Mouse (Mus musculus) heart, postnatal 10 days (tissue): ENCODE measurements around the gene Osbpl9. TPM values are rescaled to one million over a fixed set of nuclear protein-coding genes. Genes with fewer than 3 reads are reported as not detected.

ENCODE experiments used
- DNase-seq, 2 experiments: peaks; one replicate each; pipeline ENCODE4 v3.0.0; 2021
- intact Hi-C: fragments of 180-260 bp; cut with DNase I; formaldehyde crosslinking; loops from one replicate; pipeline ENCODE4 v1.15.1; 2025
- total RNA-seq, 2 experiments: library from RNA; stranded (reverse); gene quantifications; 2 replicates each; pipeline ENCODE4 v1.2.3; 2021

Osbpl9 gene
- total RNA-seq, 2 experiments from 2014 or later: 86.2 to 92.2 TPM

- peak; percentile 24 to 42 for DNase-seq
Measured at GRCm38 (mm10) chr4:109210253-109210652, 8.2 kb upstream of the Osbpl9 start.

GRCm38 (mm10) chr4:109207524-109207923, 5.5 kb upstream of the Osbpl9 start:
- no peak for DNase-seq
- intact Hi-C loops: no loop called here

More at GRCm38 (mm10) chr4:109210253-109210652, 8.2 kb upstream of the Osbpl9 start:
- intact Hi-C loops: no loop called here

GRCm38 (mm10) chr4:109204416-109204815, 2.3 kb upstream of the Osbpl9 start:
- DNase-seq: no peak
- intact Hi-C loops: no loop called here

- no peak for DNase-seq
- intact Hi-C loops: no loop called here
Measured at GRCm38 (mm10) chr4:109203931-109204330, 1.9 kb upstream of the Osbpl9 start.

- DNase-seq: no peak
- intact Hi-C loops: no loop called here
Measured at GRCm38 (mm10) chr4:109199069-109199468, 3.0 kb downstream of the Osbpl9 start.

- intact Hi-C loops: no loop called here
- DNase-seq: no peak
Measured at GRCm38 (mm10) chr4:109195900-109196629, 6.0 kb downstream of the Osbpl9 start.

GRCm38 (mm10) chr4:109193886-109194285, 8.2 kb downstream of the Osbpl9 start:
- intact Hi-C loops: no loop called here
- no peak for DNase-seq

GRCm38 (mm10) chr4:109191598-109191997, 10.5 kb downstream of the Osbpl9 start:
- DNase-seq: peak in 1 of 2 experiments; percentile 18
- intact Hi-C loops: no loop called here

- intact Hi-C loops: no loop called here
- no peak for DNase-seq
Measured at GRCm38 (mm10) chr4:109185616-109186405, 16.3 kb downstream of the Osbpl9 start.

GRCm38 (mm10) chr4:109175677-109176076, 26.4 kb downstream of the Osbpl9 start:
- intact Hi-C loops: no loop called here
- no peak for DNase-seq

GRCm38 (mm10) chr4:109173775-109174440, 28.2 kb downstream of the Osbpl9 start:
- DNase-seq: peak; percentile 41 to 45
- intact Hi-C loops: no loop called here

- intact Hi-C loops: no loop called here
- no peak for DNase-seq
Measured at GRCm38 (mm10) chr4:109173369-109173768, 28.7 kb downstream of the Osbpl9 start.

GRCm38 (mm10) chr4:109165521-109166173, 36.4 kb downstream of the Osbpl9 start:
- DNase-seq: peak; percentile 90 to 94

GRCm38 (mm10) chr4:109156481-109157261, 45.4 kb downstream of the Osbpl9 start:
- intact Hi-C loops: no loop called here
- peak; percentile 37 to 47 for DNase-seq

More at GRCm38 (mm10) chr4:109165521-109166173, 36.4 kb downstream of the Osbpl9 start:
- intact Hi-C loops: loop anchor here (2.0 to 5.0 kb wide), 2 partner anchors 189 to 293 kb away; no protein-coding TSS in a partner anchor

GRCm38 (mm10) chr4:109156073-109156472, 46.0 kb downstream of the Osbpl9 start:
- no peak for DNase-seq
- intact Hi-C loops: no loop called here

- intact Hi-C loops: no loop called here
- no peak for DNase-seq
Measured at GRCm38 (mm10) chr4:109150214-109150613, 51.9 kb downstream of the Osbpl9 start.

- intact Hi-C loops: loop anchor here (5.0 kb wide), 1 partner anchor 77 kb away; no protein-coding TSS in a partner anchor
- no peak for DNase-seq
Measured at GRCm38 (mm10) chr4:109149411-109149810, 52.7 kb downstream of the Osbpl9 start.

GRCm38 (mm10) chr4:109147278-109148038, 54.6 kb downstream of the Osbpl9 start:
- DNase-seq: peak; percentile 72 to 81

GRCm38 (mm10) chr4:109143091-109143490, 59.0 kb downstream of the Osbpl9 start:
- intact Hi-C loops: no loop called here
- DNase-seq: no peak

More at GRCm38 (mm10) chr4:109147278-109148038, 54.6 kb downstream of the Osbpl9 start:
- intact Hi-C loops: loop anchor here (2.0 to 5.0 kb wide), 2 partner anchors 29 to 75 kb away; no protein-coding TSS in a partner anchor
